In genomic region chr9:96752603-96753114, GRCm38 (mm10) we compare ENCODE assay signal across 8 mouse cellular contexts. TPM values are rescaled to one million over a fixed set of nuclear protein-coding genes. Genes with fewer than 3 reads are reported as not detected.
A peak's percentile ranks its signal among the peaks of the same experiment; 100 is the strongest.
DNase-seq lines count a peak whose midpoint lies in the region; ATAC-seq and TF ChIP-seq lines count a peak whose summit lies in the region.

Gene Zbtb38 (minus strand): TSS chr9:96752831.

- WGBS in intestine, embryonic 16.5 days: 46% methylated on average over 15 of the region's 15 CpGs
- 25% methylated on average over 15 of the region's 15 CpGs for WGBS in small intestine, adult 2 months

- TF ChIP-seq POLR2A in small intestine, adult 2 months (IDR thresholded peaks at IDR 0.05; ENCODE audit: low read depth, low read length): peak; percentile 37; the same call in 1 of the 2 replicates

- peak; percentile 44 for DNase-seq in cerebellum, adult 11-12 months
- DNase-seq in cerebellum, postnatal 4 days (ENCODE audit: low spot score in 2 of 2): no peak
- DNase-seq in embryo, embryonic 11.5 days (ENCODE audit: low read depth, low spot score): peak; percentile 14
- peak; percentile 53 to 64 for DNase-seq in left cerebral cortex, postnatal 14 days (ENCODE audit: low spot score in 2 of 2)
- DNase-seq in mesoderm, embryonic 11.5 days (ENCODE audit: low read depth, low spot score): peak; percentile 51

- H3K9me3 ChIP-seq in intestine, embryonic 16.5 days (ENCODE audit: control insufficient read depth, low read length): no peaks in the 10 kb centered on the region

- intact Hi-C loops in left cerebral cortex, postnatal 14 days (cut with DNase I): no loop called here

- H3K4me3 ChIP-seq in intestine, embryonic 16.5 days (ENCODE audit: low read length): no peak within 1 kb of the TSS
- H3K4me3 ChIP-seq in small intestine, adult 2 months (ENCODE audit: low read depth, low read length): peak within 1 kb of the TSS; percentile 10

- no peak for TF ChIP-seq CTCF in small intestine, adult 2 months (IDR thresholded peaks at IDR 0.05; ENCODE audit: extremely low read depth, insufficient read length, insufficient replicate concordance, low read depth, low read length)

- no peak for ATAC-seq in granulocyte monocyte progenitor cell, adult 5-6 weeks (replicated peaks; ENCODE audit: poor library complexity, severe bottlenecking)
- ATAC-seq in intestine, embryonic 16.5 days: peak; percentile 92

- H3K27ac ChIP-seq in intestine, embryonic 16.5 days (ENCODE audit: low read length): peak within 1 kb of the TSS; percentile 21; the same call in 1 of the 2 replicates
- H3K27ac ChIP-seq in small intestine, adult 2 months (ENCODE audit: insufficient read depth, low read depth, low read length): peak within 1 kb of the TSS; percentile 59

- H3K36me3 ChIP-seq in intestine, embryonic 16.5 days (ENCODE audit: control insufficient read depth, insufficient read depth, low read length): no peaks in the 10 kb centered on the region
- H3K36me3 ChIP-seq in small intestine, adult 2 months (ENCODE audit: control insufficient read depth, insufficient read depth, low read length): peaks cover 8% of the 10 kb centered on the region; the same call in 1 of the 2 replicates

- H3K4me1 ChIP-seq in intestine, embryonic 16.5 days (ENCODE audit: control insufficient read depth, insufficient read depth, low read length): peaks cover 8% of the 10 kb centered on the region
- peaks cover 13% of the 10 kb centered on the region for H3K4me1 ChIP-seq in small intestine, adult 2 months (ENCODE audit: control insufficient read depth, insufficient read depth, insufficient read length, low read length)

- H3K4me2 ChIP-seq in intestine, embryonic 16.5 days (ENCODE audit: low read depth, low read length): no peak within 1 kb of the TSS

- no peaks in the 10 kb centered on the region for H3K27me3 ChIP-seq in intestine, embryonic 16.5 days (replicated peaks; ENCODE audit: control insufficient read depth, insufficient read depth, low read length)
- H3K27me3 ChIP-seq in small intestine, adult 2 months (ENCODE audit: control insufficient read depth, insufficient read depth, low read length): no peaks in the 10 kb centered on the region

- 0 out of 2 replicates have a peak within 1 kb of the TSS, but pooled peaks have one; percentile 11 for H3K9ac ChIP-seq in intestine, embryonic 16.5 days (ENCODE audit: low read depth, low read length)

RNA-seq across cellular contexts. Expression of gene Zbtb38, which starts in this region (rescaled TPM):
- total RNA-seq in granulocyte monocyte progenitor cell, adult 5-6 weeks (2014; fragmentation: Nextera tagmentation): 15.9 and 19.1 TPM in 2 replicates
- 28.0 and 29.0 TPM in 2 replicates for total RNA-seq in granulocyte monocyte progenitor cell, adult 5-6 weeks (2017)
- 20.3 and 20.6 TPM in 2 replicates for polyA plus RNA-seq in intestine, embryonic 16.5 days (2015; fragmentation: Nextera tagmentation; extraction: Ambion mirVana)
- 10 to 100 TPM; 47.0 to 49.0 TPM for total RNA-seq in left cerebral cortex, postnatal 14 days (2021)
- polyA plus RNA-seq in small intestine, adult 2 months (2012; rRNA removed): 3.8 and 7.7 TPM in 2 replicates

Comparison
In these comparisons a context has a peak if more than half of its experiments do, and no peak if none do; other contexts are left out.
1. DNase-seq: peak in cerebellum, adult 11-12 months (single experiment), embryo, embryonic 11.5 days (single experiment), left cerebral cortex, postnatal 14 days (2 of 2) and mesoderm, embryonic 11.5 days (single experiment); none in cerebellum, postnatal 4 days (0 of 2).